Mouse (Mus musculus) regulatory T cell (primary cell): ENCODE data around the gene Clpp.

Experiments
- in situ Hi-C: fragments of 300-600 bp; cut with MboI, MseI; formaldehyde crosslinking; loops from one replicate; pipeline ENCODE4 v1.15.1; 2025; ENCODE audit warnings: high pct_unique_total_duplicates

Gene Clpp

GRCm38 (mm10) chr17:56990115-56990746, at the start of gene Clpp:
Clpp (plus strand) TSS chr17:56990305.
- in situ Hi-C loops, result no loop called here

GRCm38 (mm10) chr17:56950915-56951314, 39.2 kb upstream of the Clpp start:
- in situ Hi-C loops, result loop anchor here (5.0 kb wide), 1 partner anchor 54 kb away; no protein-coding TSS in a partner anchor

- in situ Hi-C loops, result loop anchor here (5.0 kb wide), 1 partner anchor 55 kb away; no protein-coding TSS in a partner anchor
These were observed 37.5 kb upstream of the Clpp start for GRCm38 (mm10) chr17:56952639-56953038.

- in situ Hi-C loops, result loop anchor here (5.0 kb wide), 1 partner anchor 58 kb away; no protein-coding TSS in a partner anchor
These were observed 35.2 kb upstream of the Clpp start for GRCm38 (mm10) chr17:56954871-56955270.

GRCm38 (mm10) chr17:56957763-56958429, 32.2 kb upstream of the Clpp start:
- in situ Hi-C loops, result no loop called here

GRCm38 (mm10) chr17:56958667-56959066, 31.4 kb upstream of the Clpp start:
- in situ Hi-C loops, result no loop called here

GRCm38 (mm10) chr17:56961880-56962279, 28.2 kb upstream of the Clpp start:
- in situ Hi-C loops, result no loop called here

- in situ Hi-C loops, result no loop called here
These were observed 27.3 kb upstream of the Clpp start for GRCm38 (mm10) chr17:56962642-56963405.

GRCm38 (mm10) chr17:56963646-56964045, 26.5 kb upstream of the Clpp start:
- in situ Hi-C loops, result no loop called here

GRCm38 (mm10) chr17:56969321-56969720, 20.8 kb upstream of the Clpp start:
- in situ Hi-C loops, result no loop called here

- in situ Hi-C loops, result no loop called here
These were observed 20.0 kb upstream of the Clpp start for GRCm38 (mm10) chr17:56970081-56970480.

- in situ Hi-C loops, result no loop called here
These were observed 16.0 kb upstream of the Clpp start for GRCm38 (mm10) chr17:56973956-56974707.

GRCm38 (mm10) chr17:56974708-56975240, 15.3 kb upstream of the Clpp start:
- in situ Hi-C loops, result no loop called here

- in situ Hi-C loops, result no loop called here
These were observed 14.7 kb upstream of the Clpp start for GRCm38 (mm10) chr17:56975391-56975790.

GRCm38 (mm10) chr17:56976531-56977390, 13.3 kb upstream of the Clpp start:
- in situ Hi-C loops, result no loop called here

GRCm38 (mm10) chr17:56979524-56979923, 10.6 kb upstream of the Clpp start:
- in situ Hi-C loops, result no loop called here

- in situ Hi-C loops, result no loop called here
These were observed 9.1 kb upstream of the Clpp start for GRCm38 (mm10) chr17:56981049-56981448.

- in situ Hi-C loops, result no loop called here
These were observed 8.1 kb upstream of the Clpp start, which contains the start of gene Acer1 for GRCm38 (mm10) chr17:56982013-56982412. Acer1 (minus strand) TSS chr17:56982126.

GRCm38 (mm10) chr17:56984886-56985285, 5.2 kb upstream of the Clpp start:
- in situ Hi-C loops, result no loop called here

- in situ Hi-C loops, result no loop called here
These were observed 4.4 kb upstream of the Clpp start for GRCm38 (mm10) chr17:56985656-56986055.
